Comparison of ENCODE assay signal across 28 mouse cellular contexts in genomic region chr9:84966558-84967154, GRCm38 (mm10).
DNase-seq lines count a peak whose midpoint lies in the region; ATAC-seq lines count a peak whose summit lies in the region.
"Had no signal": no experiment of that assay in that cellular context is flagged by ENCODE, and none has a peak within 500 bp of the region (broad histone marks: within the 10 kb centered on the region; RNA-seq: fewer than 3 reads in every experiment).

No protein-coding gene starts in this region.

- H3K9me3 ChIP-seq in heart, embryonic 12.5 days (replicated peaks): no peaks in the 10 kb centered on the region
- H3K9me3 ChIP-seq: embryonic facial prominence, embryonic 13.5 days; forebrain, embryonic 15.5 days; hindbrain, embryonic 15.5 days; limb, embryonic 15.5 days; liver, embryonic 15.5 days; neural tube, embryonic 13.5 days; stomach, embryonic 15.5 days had no signal

- H3K4me1 ChIP-seq in heart, embryonic 12.5 days (replicated peaks): no peaks in the 10 kb centered on the region; the same call in 1 of the 2 replicates
- H3K4me1 ChIP-seq: embryonic facial prominence, embryonic 13.5 days; forebrain, embryonic 15.5 days; hindbrain, embryonic 15.5 days; limb, embryonic 15.5 days; liver, embryonic 15.5 days; neural tube, embryonic 13.5 days; stomach, embryonic 15.5 days had no signal

- peak overlapping the region; percentile 92 for H3K27ac ChIP-seq in heart, embryonic 12.5 days (ENCODE audit: poor library complexity, severe bottlenecking)
- H3K27ac ChIP-seq: embryonic facial prominence, embryonic 13.5 days; forebrain, embryonic 15.5 days; hindbrain, embryonic 15.5 days; kidney, postnatal 0 days; limb, embryonic 15.5 days; liver, embryonic 15.5 days; neural tube, embryonic 13.5 days; stomach, embryonic 15.5 days had no signal

- DNase-seq in 3T3-L1 (ENCODE audit: low read depth, low spot score): peak; percentile 53
- peak; percentile 13 for DNase-seq in fibroblast of lung, adult 2 months (ENCODE audit: low read depth)
- DNase-seq in heart, postnatal 10 days: peak; percentile 19 to 37
- no peak for DNase-seq in left cerebral cortex, postnatal 36 days (ENCODE audit: low spot score in 2 of 2)
- DNase-seq in testis, postnatal 10 days (ENCODE audit: low spot score): no peak
- DNase-seq in T-cell, adult 2 months (ENCODE audit: low spot score): no peak
- no peak for DNase-seq in layer of hippocampus, postnatal 25 days (ENCODE audit: extremely low spot score in 1 of 2, low spot score in 1 of 2)
- DNase-seq: adrenal gland, postnatal 14 days; cerebellum, adult 8-10 months; cerebellum, postnatal 36 days; embryo, embryonic 11 days; gastrocnemius, postnatal 10 days; kidney, adult 2 months; lung, postnatal 4 days; midbrain, embryonic 14.5 days; right cerebral cortex, adult 18-20 months; right cerebral cortex, postnatal 4 days; thymus, adult 18-20 months; thymus, postnatal 4 days had no signal

- no peaks in the 10 kb centered on the region for H3K27me3 ChIP-seq in heart, embryonic 12.5 days (replicated peaks)
- H3K27me3 ChIP-seq: embryonic facial prominence, embryonic 13.5 days; forebrain, embryonic 15.5 days; hindbrain, embryonic 15.5 days; limb, embryonic 15.5 days; liver, embryonic 15.5 days; neural tube, embryonic 13.5 days; stomach, embryonic 15.5 days had no signal

- H3K9ac ChIP-seq in heart, embryonic 12.5 days: no peak overlapping the region
- H3K9ac ChIP-seq: embryonic facial prominence, embryonic 13.5 days; forebrain, embryonic 15.5 days; hindbrain, embryonic 15.5 days; limb, embryonic 15.5 days; liver, embryonic 15.5 days; neural tube, embryonic 13.5 days; stomach, embryonic 15.5 days had no signal

- no peak overlapping the region for H3K4me3 ChIP-seq in heart, embryonic 12.5 days
- H3K4me3 ChIP-seq: embryonic facial prominence, embryonic 13.5 days; forebrain, embryonic 15.5 days; hindbrain, embryonic 15.5 days; limb, embryonic 15.5 days; liver, embryonic 15.5 days; neural tube, embryonic 13.5 days; stomach, embryonic 15.5 days had no signal

- H3K36me3 ChIP-seq in heart, embryonic 12.5 days: no peaks in the 10 kb centered on the region
- H3K36me3 ChIP-seq: embryonic facial prominence, embryonic 13.5 days; forebrain, embryonic 15.5 days; hindbrain, embryonic 15.5 days; limb, embryonic 15.5 days; liver, embryonic 15.5 days; neural tube, embryonic 13.5 days; stomach, embryonic 15.5 days had no signal

- 0 out of 2 replicates have a peak, but pooled peaks have one; percentile 53 for ATAC-seq in heart, embryonic 12.5 days (ENCODE audit: insufficient number of reproducible peaks, low FRiP score)
- ATAC-seq: forebrain, embryonic 15.5 days had no signal

- H3K4me2 ChIP-seq in heart, embryonic 12.5 days: no peak overlapping the region
- H3K4me2 ChIP-seq: embryonic facial prominence, embryonic 13.5 days; forebrain, embryonic 15.5 days; hindbrain, embryonic 15.5 days; limb, embryonic 15.5 days; liver, embryonic 15.5 days; neural tube, embryonic 13.5 days; stomach, embryonic 15.5 days had no signal

- intact Hi-C loops in heart, postnatal 10 days (cut with DNase I): loop anchor here (5.0 kb wide), 1 partner anchor 361 kb away; the partner anchor contains the start of gene Tent5a
- intact Hi-C loops in left cerebral cortex, postnatal 36 days (cut with DNase I): no loop called here

- 70% methylated on average over 11 of the region's 11 CpGs for WGBS in heart, embryonic 12.5 days

Comparison
In these comparisons a context has a peak if more than half of its experiments do, and no peak if none do; other contexts are left out.
1. DNase-seq: peak in 3T3-L1 (single experiment), fibroblast of lung, adult 2 months (single experiment) and heart, postnatal 10 days (2 of 2); none in left cerebral cortex, postnatal 36 days (0 of 2), testis, postnatal 10 days (single experiment), T-cell, adult 2 months (single experiment) and layer of hippocampus, postnatal 25 days (0 of 2).